Mouse (Mus musculus) forebrain, embryonic 16.5 days (tissue): ENCODE results near the gene Scamp4. TPM values are rescaled to one million over a fixed set of nuclear protein-coding genes. Genes with fewer than 3 reads are reported as not detected.
A peak's percentile ranks its signal among the peaks of the same experiment; 100 is the strongest.

Experiments used
- ATAC-seq: fragments of 200-750 bp; cut with Nextera tagmentation; 2 replicates; pipeline ENCODE4 v1.8.0; 2017; ENCODE audit warnings: mild to moderate bottlenecking, moderate library complexity
- H3K27ac ChIP-seq: fragments of 300-500 bp; sonication (generic); 2 replicates; pipeline ENCODE4 v1.5.1; 2014; ENCODE audit warnings: low read length, control low read depth
- H3K27me3 ChIP-seq: fragments of 300-500 bp; sonication (generic); replicated peaks from 2 replicates; pipeline ENCODE4 v1.6.1; 2014; ENCODE audit warnings: low read length; ENCODE audit not compliant: control insufficient read depth, insufficient read depth
- H3K36me3 ChIP-seq: fragments of 300-500 bp; sonication (generic); 2 replicates; pipeline ENCODE4 v1.6.1; 2014; ENCODE audit not compliant: control insufficient read depth, insufficient read depth
- H3K4me1 ChIP-seq: fragments of 300-500 bp; sonication (generic); replicated peaks from 2 replicates; pipeline ENCODE4 v1.6.1; 2014; ENCODE audit warnings: low read length; ENCODE audit not compliant: control insufficient read depth, insufficient read depth
- H3K4me2 ChIP-seq: fragments of 300-500 bp; sonication (generic); 2 replicates; pipeline ENCODE4 v1.6.1; 2014; ENCODE audit warnings: mild to moderate bottlenecking, low read length, control low read depth
- H3K4me3 ChIP-seq: fragments of 300-500 bp; sonication (generic); replicated peaks from 2 replicates; pipeline ENCODE4 v1.5.1; 2014; ENCODE audit warnings: mild to moderate bottlenecking, low read length, control low read depth
- H3K9ac ChIP-seq: fragments of 300-500 bp; sonication (generic); replicated peaks from 2 replicates; pipeline ENCODE4 v1.6.1; 2014; ENCODE audit warnings: low read depth, low read length, control low read depth
- H3K9me3 ChIP-seq: fragments of 300-500 bp; sonication (generic); 2 replicates; pipeline ENCODE4 v1.6.1; 2016; ENCODE audit warnings: low read length; ENCODE audit not compliant: control insufficient read depth
- WGBS: fragments of 180-500 bp; shearing (Covaris S2); extraction: QIAGEN DNeasy Blood & Tissue Kit; methylation state at CpG from one replicate; pipeline ENCODE4 v1.1.7; 2014; 5-methylcytosine and 5-hydroxymethylcytosine counted together
- polyA plus RNA-seq: library from polyadenylated mRNA; unstranded; fragments of >200 nt; fragmentation: Nextera tagmentation; extraction: Ambion mirVana; gene quantifications from 2 replicates; pipeline ENCODE4 v1.2.1, GENCODE M21; 2015

The Scamp4 gene
- polyA plus RNA-seq, 1 experiment from 2014 or later = 77.2 TPM

GRCm38 (mm10) chr10:80606306-80606705 is 3.6 kb downstream of the Scamp4 start:
- no peak overlapping the region for H3K4me2 ChIP-seq
- no peaks in the 10 kb centered on the region for H3K9me3 ChIP-seq
- no peak for ATAC-seq
- H3K4me3 ChIP-seq = no peak overlapping the region
- no peaks in the 10 kb centered on the region for H3K27me3 ChIP-seq
- WGBS = 92% methylated on average over 23 of the region's 23 CpGs
- no peak overlapping the region for H3K9ac ChIP-seq
- H3K27ac ChIP-seq = no peak overlapping the region
- H3K36me3 ChIP-seq = peaks cover 13% of the 10 kb centered on the region; the same call in 1 of the 2 replicates
- peaks cover 15% of the 10 kb centered on the region for H3K4me1 ChIP-seq

DNA sequence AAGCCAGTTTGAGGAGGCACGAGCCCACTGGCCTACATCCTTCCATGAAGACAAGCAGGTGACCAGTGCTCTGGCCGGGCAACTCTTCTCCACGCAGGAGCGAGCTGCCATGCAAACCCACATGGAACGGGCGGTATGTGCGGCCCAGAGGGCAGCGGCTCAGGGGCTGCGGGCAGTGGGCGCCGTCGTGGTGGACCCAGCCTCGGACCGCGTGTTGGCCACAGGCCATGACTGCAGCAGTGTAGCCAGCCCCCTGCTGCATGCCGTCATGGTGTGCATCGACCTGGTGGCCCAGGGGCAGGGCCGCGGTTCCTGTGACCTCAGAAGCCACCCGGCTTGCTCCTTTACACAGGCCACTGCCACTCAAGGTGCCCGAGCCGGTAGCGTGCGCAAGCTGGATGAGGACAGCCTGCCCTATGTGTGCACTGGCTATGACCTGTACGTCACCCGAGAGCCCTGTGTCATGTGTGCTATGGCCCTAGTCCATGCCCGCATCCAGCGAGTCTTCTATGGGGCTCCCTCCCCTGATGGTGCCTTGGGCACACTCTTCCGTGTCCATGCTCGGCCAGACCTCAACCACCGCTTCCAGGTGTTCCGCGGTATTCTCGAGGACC is 4.2 kb downstream of the Scamp4 start:
- Histone ChIP-seq H3K9ac (no peak overlapping the region), H3K36me3 (peaks cover 13% of the 10 kb centered on the region; the same call in 1 of the 2 replicates), H3K9me3 (no peaks in the 10 kb centered on the region), H3K27ac (no peak overlapping the region), H3K4me1 (peaks cover 15% of the 10 kb centered on the region), H3K27me3 (no peaks in the 10 kb centered on the region), H3K4me2 (no peak overlapping the region), H3K4me3 (no peak overlapping the region)
- no peak for ATAC-seq
- 95% methylated on average over 34 of the region's 34 CpGs for WGBS

DNA sequence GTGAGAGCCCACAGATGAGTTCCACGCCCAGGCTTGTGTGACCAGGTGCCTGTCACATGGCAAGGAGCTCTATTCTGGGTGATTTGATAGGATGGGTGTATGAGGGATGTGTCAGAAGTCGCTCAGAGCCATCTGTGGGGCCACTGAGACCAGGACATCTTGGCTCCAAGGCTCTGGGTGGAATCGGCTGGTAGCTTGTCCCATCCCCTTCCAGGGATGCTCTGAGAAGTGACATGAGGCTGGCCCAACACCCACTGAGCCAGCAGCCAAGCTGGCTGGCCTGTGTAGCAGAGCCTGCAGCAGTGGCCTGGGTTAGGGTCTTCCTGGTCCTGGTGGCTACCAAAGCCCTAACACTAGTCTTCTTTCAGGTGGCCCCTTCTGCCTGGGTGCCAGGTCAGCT is 5.8 kb downstream of the Scamp4 start:
- Histone ChIP-seq H3K9ac (no peak overlapping the region), H3K27me3 (no peaks in the 10 kb centered on the region), H3K27ac (no peak overlapping the region), H3K9me3 (no peaks in the 10 kb centered on the region), H3K36me3 (peaks cover 16% of the 10 kb centered on the region; the same call in 1 of the 2 replicates), H3K4me2 (no peak overlapping the region), H3K4me1 (peaks cover 8% of the 10 kb centered on the region), H3K4me3 (no peak overlapping the region)
- ATAC-seq = no peak
- 88% methylated on average over 3 of the region's 3 CpGs for WGBS

DNA sequence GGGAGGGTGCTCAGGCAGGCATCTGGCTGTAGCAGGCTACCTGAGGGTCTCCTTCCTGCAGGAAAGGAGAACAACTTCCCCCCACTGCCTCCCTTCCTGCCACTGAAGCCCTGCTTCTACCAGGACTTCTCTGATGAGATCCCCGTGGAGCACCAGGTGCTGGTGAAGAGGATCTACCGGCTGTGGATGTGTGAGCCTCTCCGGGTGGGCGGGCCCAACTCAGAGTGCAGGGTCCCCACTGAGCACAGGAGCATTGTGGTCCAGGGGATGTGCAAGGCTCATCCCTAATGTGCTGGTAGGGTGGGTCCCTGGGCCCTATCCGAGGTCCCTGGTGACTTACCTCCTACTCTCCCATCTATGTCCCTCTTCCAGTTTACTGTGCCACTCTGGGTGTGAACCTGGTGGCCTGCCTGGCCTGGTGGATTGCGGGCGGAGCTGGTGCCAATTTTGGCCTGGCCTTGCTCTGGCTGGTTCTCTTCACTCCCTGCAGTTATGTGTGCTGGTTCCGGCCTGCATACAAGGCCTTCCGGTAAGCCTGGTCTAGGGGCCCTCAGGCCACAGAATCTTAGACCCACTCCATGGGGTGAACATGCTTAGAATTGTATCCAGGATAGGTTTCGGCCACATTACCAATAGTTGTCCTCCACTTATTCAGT is 6.7 kb downstream of the Scamp4 start:
- H3K27me3 ChIP-seq = no peaks in the 10 kb centered on the region
- H3K4me3 ChIP-seq = no peak overlapping the region
- peaks cover 16% of the 10 kb centered on the region; the same call in 1 of the 2 replicates for H3K36me3 ChIP-seq
- no peak overlapping the region for H3K4me2 ChIP-seq
- no peak for ATAC-seq
- H3K9me3 ChIP-seq = no peaks in the 10 kb centered on the region
- H3K4me1 ChIP-seq = no peaks in the 10 kb centered on the region
- no peak overlapping the region for H3K27ac ChIP-seq
- WGBS = 90% methylated on average over 10 of the region's 10 CpGs
- 0 out of 2 replicates have a peak overlapping the region, but pooled peaks have one; percentile 5 for H3K9ac ChIP-seq

DNA sequence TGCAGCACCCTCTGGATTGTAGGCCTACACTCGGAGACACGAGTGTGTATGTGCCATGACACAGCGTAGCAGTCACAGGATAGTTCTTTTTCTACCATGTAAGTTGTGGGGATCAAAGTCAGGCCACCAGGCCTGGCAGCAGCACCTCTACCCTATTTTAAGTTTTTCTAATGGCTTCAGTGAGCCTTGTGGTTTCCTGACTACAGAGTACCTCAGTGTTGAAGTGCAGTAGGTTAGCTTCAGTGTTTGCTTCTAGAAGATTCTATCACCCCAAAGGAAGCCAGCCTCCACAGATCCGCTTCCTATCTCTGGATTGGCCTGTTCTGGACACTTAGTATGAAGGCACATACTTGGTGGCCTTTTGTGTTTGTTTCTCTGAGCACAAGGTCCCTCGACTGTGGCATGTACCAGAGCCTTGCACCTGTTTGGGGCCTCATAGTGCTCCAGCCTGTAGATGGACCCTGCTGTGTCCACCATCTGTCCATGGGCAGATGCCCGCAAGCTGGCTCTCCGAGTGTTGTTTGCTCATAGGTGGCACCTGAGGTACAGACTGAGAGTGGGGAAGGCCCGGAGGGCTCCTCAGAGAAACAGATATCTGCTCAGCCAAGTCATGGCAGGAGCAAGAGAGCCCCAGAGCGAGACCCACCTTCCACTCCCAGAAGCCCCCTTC is 7.6 kb downstream of the Scamp4 start:
- peaks cover 19% of the 10 kb centered on the region; the same call in 1 of the 2 replicates for H3K36me3 ChIP-seq

GRCm38 (mm10) chr10:80611024-80611423 is 8.4 kb downstream of the Scamp4 start:
- Histone ChIP-seq H3K4me1 (no peaks in the 10 kb centered on the region), H3K4me3 (no peak overlapping the region), H3K4me2 (no peak overlapping the region), H3K9me3 (no peaks in the 10 kb centered on the region), H3K27me3 (no peaks in the 10 kb centered on the region), H3K27ac (no peak overlapping the region), H3K9ac (no peak overlapping the region), H3K36me3 (peaks cover 21% of the 10 kb centered on the region; the same call in 1 of the 2 replicates)
- 77% methylated on average over 4 of the region's 4 CpGs for WGBS
- no peak for ATAC-seq

More for the DNA sequence above, 7.6 kb downstream of the Scamp4 start:
- Histone ChIP-seq H3K9ac (no peak overlapping the region), H3K27me3 (no peaks in the 10 kb centered on the region), H3K4me1 (no peaks in the 10 kb centered on the region), H3K4me2 (no peak overlapping the region), H3K9me3 (no peaks in the 10 kb centered on the region), H3K27ac (no peak overlapping the region), H3K4me3 (no peak overlapping the region)
- WGBS = 94% methylated on average over 9 of the region's 9 CpGs
- no peak for ATAC-seq

GRCm38 (mm10) chr10:80611905-80612304 is 9.2 kb downstream of the Scamp4 start:
- no peak overlapping the region for H3K4me3 ChIP-seq
- H3K9me3 ChIP-seq = no peaks in the 10 kb centered on the region
- no peak overlapping the region for H3K27ac ChIP-seq
- no peak overlapping the region for H3K9ac ChIP-seq
- H3K4me1 ChIP-seq = no peaks in the 10 kb centered on the region
- no peak for ATAC-seq
- H3K27me3 ChIP-seq = no peaks in the 10 kb centered on the region
- 93% methylated on average over 3 of the region's 3 CpGs for WGBS
- H3K4me2 ChIP-seq = no peak overlapping the region
- H3K36me3 ChIP-seq = peaks cover 18% of the 10 kb centered on the region; the same call in 1 of the 2 replicates

DNA sequence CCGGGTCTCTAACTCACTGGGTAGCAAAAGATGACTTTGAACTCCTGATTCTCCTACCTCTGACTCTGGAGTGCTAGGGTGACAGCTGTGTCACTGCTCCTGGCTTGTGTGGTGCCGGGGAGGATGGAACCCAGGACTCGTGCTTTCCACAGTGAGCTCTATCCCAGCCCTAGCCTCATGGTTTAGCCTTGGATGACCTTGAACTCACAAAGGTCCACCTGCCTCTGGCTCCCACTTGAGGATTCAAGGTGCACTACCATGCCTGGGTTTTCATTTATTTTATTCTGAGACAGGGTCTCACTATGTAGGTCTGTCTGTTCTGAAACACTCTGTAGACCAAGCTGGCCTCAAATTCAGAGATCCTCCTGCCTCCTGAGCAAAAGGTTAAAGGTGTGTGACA is 11.1 kb downstream of the Scamp4 start:
- Histone ChIP-seq H3K4me3 (no peak overlapping the region), H3K36me3 (peaks cover 8% of the 10 kb centered on the region; the same call in 1 of the 2 replicates), H3K9ac (no peak overlapping the region), H3K9me3 (no peaks in the 10 kb centered on the region), H3K4me1 (no peaks in the 10 kb centered on the region), H3K27me3 (no peaks in the 10 kb centered on the region), H3K27ac (no peak overlapping the region), H3K4me2 (no peak overlapping the region)
- ATAC-seq = no peak
- 93% methylated on average over 3 of the region's 3 CpGs for WGBS

GRCm38 (mm10) chr10:80614351-80614750 is 11.7 kb downstream of the Scamp4 start:
- 89% methylated on average over 6 of the region's 6 CpGs for WGBS
- no peaks in the 10 kb centered on the region for H3K27me3 ChIP-seq
- no peak for ATAC-seq

More at GRCm38 (mm10) chr10:80614351-80614750, 11.7 kb downstream of the Scamp4 start:
- peaks cover 8% of the 10 kb centered on the region; the same call in 1 of the 2 replicates for H3K36me3 ChIP-seq
- no peak overlapping the region for H3K4me2 ChIP-seq
- H3K4me1 ChIP-seq = no peaks in the 10 kb centered on the region
- no peak overlapping the region for H3K9ac ChIP-seq
- no peaks in the 10 kb centered on the region for H3K9me3 ChIP-seq
- H3K4me3 ChIP-seq = no peak overlapping the region
- H3K27ac ChIP-seq = no peak overlapping the region
